15 mouse cellular contexts compared by ENCODE assay signal in the genomic region with DNA sequence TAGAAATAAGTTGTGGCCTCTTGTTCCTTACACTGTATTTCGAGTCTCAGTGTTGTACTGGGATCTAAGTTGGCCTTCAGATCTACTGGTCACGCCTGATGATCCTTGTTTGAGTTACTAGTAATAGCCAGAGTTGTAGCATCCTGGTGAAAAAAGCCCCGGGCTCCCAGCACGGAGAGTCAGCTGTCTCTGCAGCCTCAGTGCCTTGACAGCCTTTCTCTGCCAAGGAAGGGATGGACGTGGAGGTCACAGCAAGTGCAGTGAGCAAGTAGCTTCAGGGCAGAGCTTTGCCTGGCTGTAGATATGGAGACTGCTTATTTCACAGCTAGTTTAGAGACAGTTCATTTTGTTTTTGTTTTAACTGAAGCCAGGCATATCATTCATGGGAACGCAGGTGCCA. TPM values are rescaled to one million over a fixed set of nuclear protein-coding genes. Genes with fewer than 3 reads are reported as not detected.
DNase-seq lines count a peak whose midpoint lies in the region; ATAC-seq lines count a peak whose summit lies in the region.
"Had no signal": no experiment of that assay in that cellular context is flagged by ENCODE, and none has a peak within 500 bp of the region (broad histone marks: within the 10 kb centered on the region; RNA-seq: fewer than 3 reads in every experiment).

No protein-coding gene starts in this region.

- peaks cover 40% of the 10 kb centered on the region for H3K4me1 ChIP-seq in heart, embryonic 16.5 days (ENCODE audit: control insufficient read depth, insufficient read depth, low read length)
- peaks cover 44% of the 10 kb centered on the region for H3K4me1 ChIP-seq in heart, embryonic 12.5 days (replicated peaks)
- peaks cover 3% of the 10 kb centered on the region; the same call in 1 of the 2 replicates for H3K4me1 ChIP-seq in midbrain, embryonic 14.5 days (ENCODE audit: control insufficient read depth, insufficient read depth, low read length)
- H3K4me1 ChIP-seq in midbrain, embryonic 13.5 days (replicated peaks), result peaks cover 40% of the 10 kb centered on the region
- H3K4me1 ChIP-seq in limb, embryonic 15.5 days, result peaks cover 5% of the 10 kb centered on the region; the same call in 1 of the 2 replicates
- H3K4me1 ChIP-seq: intestine, embryonic 15.5 days had no signal

- H3K27ac ChIP-seq in heart, embryonic 16.5 days (ENCODE audit: low read length), result peak overlapping the region; percentile 15; the same call in 1 of the 2 replicates
- no peak overlapping the region for H3K27ac ChIP-seq in heart, embryonic 12.5 days (ENCODE audit: poor library complexity, severe bottlenecking)
- no peak overlapping the region; the same call in 1 of the 2 replicates for H3K27ac ChIP-seq in midbrain, embryonic 14.5 days (replicated peaks; ENCODE audit: low read depth, low read length)
- H3K27ac ChIP-seq in midbrain, embryonic 13.5 days, result no peak overlapping the region
- H3K27ac ChIP-seq in limb, embryonic 15.5 days, result peak overlapping the region; percentile 47; the same call in 1 of the 2 replicates
- H3K27ac ChIP-seq: intestine, embryonic 15.5 days; midbrain, embryonic 15.5 days; neural tube, embryonic 12.5 days had no signal

- no peak overlapping the region for H3K4me2 ChIP-seq in heart, embryonic 16.5 days (ENCODE audit: low read depth, low read length)
- no peak overlapping the region for H3K4me2 ChIP-seq in heart, embryonic 12.5 days
- H3K4me2 ChIP-seq in midbrain, embryonic 14.5 days (ENCODE audit: low read length), result no peak overlapping the region
- H3K4me2 ChIP-seq in midbrain, embryonic 13.5 days (replicated peaks), result no peak overlapping the region
- H3K4me2 ChIP-seq in limb, embryonic 15.5 days, result no peak overlapping the region
- H3K4me2 ChIP-seq: intestine, embryonic 15.5 days; limb, embryonic 12.5 days; midbrain, embryonic 15.5 days; neural tube, embryonic 12.5 days had no signal

- no peaks in the 10 kb centered on the region for H3K27me3 ChIP-seq in heart, embryonic 16.5 days (ENCODE audit: control insufficient read depth, insufficient read depth, low read length)
- H3K27me3 ChIP-seq in heart, embryonic 12.5 days (replicated peaks), result no peaks in the 10 kb centered on the region
- H3K27me3 ChIP-seq in midbrain, embryonic 14.5 days (ENCODE audit: control insufficient read depth, insufficient read depth, low read length), result no peaks in the 10 kb centered on the region
- H3K27me3 ChIP-seq in midbrain, embryonic 13.5 days, result no peaks in the 10 kb centered on the region
- no peaks in the 10 kb centered on the region for H3K27me3 ChIP-seq in limb, embryonic 15.5 days
- H3K27me3 ChIP-seq: intestine, embryonic 15.5 days; limb, embryonic 12.5 days; midbrain, embryonic 15.5 days; neural tube, embryonic 12.5 days had no signal

- no peak overlapping the region for H3K4me3 ChIP-seq in heart, embryonic 16.5 days (ENCODE audit: low read length)
- H3K4me3 ChIP-seq in heart, embryonic 12.5 days, result no peak overlapping the region
- no peak overlapping the region for H3K4me3 ChIP-seq in midbrain, embryonic 14.5 days (replicated peaks; ENCODE audit: low read depth, low read length)
- no peak overlapping the region for H3K4me3 ChIP-seq in midbrain, embryonic 13.5 days (replicated peaks)
- H3K4me3 ChIP-seq in limb, embryonic 15.5 days, result no peak overlapping the region
- H3K4me3 ChIP-seq: intestine, embryonic 15.5 days; limb, embryonic 12.5 days; midbrain, embryonic 15.5 days; neural tube, embryonic 12.5 days had no signal

- no peaks in the 10 kb centered on the region for H3K9me3 ChIP-seq in heart, embryonic 16.5 days (replicated peaks; ENCODE audit: control insufficient read depth, low read length)
- no peaks in the 10 kb centered on the region for H3K9me3 ChIP-seq in heart, embryonic 12.5 days (replicated peaks)
- no peaks in the 10 kb centered on the region for H3K9me3 ChIP-seq in midbrain, embryonic 14.5 days (ENCODE audit: control insufficient read depth, low read length)
- no peaks in the 10 kb centered on the region for H3K9me3 ChIP-seq in midbrain, embryonic 13.5 days
- H3K9me3 ChIP-seq in limb, embryonic 15.5 days, result no peaks in the 10 kb centered on the region
- H3K9me3 ChIP-seq: intestine, embryonic 15.5 days; limb, embryonic 12.5 days; midbrain, embryonic 15.5 days; neural tube, embryonic 12.5 days had no signal

- peak; percentile 10 for DNase-seq in midbrain, embryonic 14.5 days
- DNase-seq in brain, adult 2 months (ENCODE audit: low read depth, low spot score), result peak; percentile 27
- DNase-seq in ovary, postnatal 10 days (ENCODE audit: low spot score), result no peak
- DNase-seq: kidney, postnatal 36 days; layer of hippocampus, postnatal 36 days; liver, postnatal 0 days; lung, postnatal 36 days had no signal

- H3K9ac ChIP-seq in heart, embryonic 16.5 days (ENCODE audit: low read length), result no peak overlapping the region
- no peak overlapping the region for H3K9ac ChIP-seq in heart, embryonic 12.5 days
- no peak overlapping the region for H3K9ac ChIP-seq in midbrain, embryonic 14.5 days (replicated peaks; ENCODE audit: low read length)
- no peak overlapping the region for H3K9ac ChIP-seq in midbrain, embryonic 13.5 days (replicated peaks)
- H3K9ac ChIP-seq in limb, embryonic 15.5 days, result no peak overlapping the region
- H3K9ac ChIP-seq: intestine, embryonic 15.5 days; limb, embryonic 12.5 days; liver, postnatal 0 days; midbrain, embryonic 15.5 days; neural tube, embryonic 12.5 days had no signal

- ATAC-seq in heart, embryonic 16.5 days (replicated peaks; ENCODE audit: extremely low read depth, insufficient read depth, low FRiP score), result no peak
- ATAC-seq in heart, embryonic 12.5 days (ENCODE audit: insufficient number of reproducible peaks, low FRiP score), result no peak
- ATAC-seq in midbrain, embryonic 14.5 days (ENCODE audit: low FRiP score, low TSS enrichment), result no peak
- no peak for ATAC-seq in midbrain, embryonic 13.5 days
- no peak for ATAC-seq in limb, embryonic 15.5 days (ENCODE audit: insufficient number of reproducible peaks, low FRiP score, low TSS enrichment, low read depth)
- ATAC-seq: intestine, embryonic 15.5 days; liver, postnatal 0 days; midbrain, embryonic 15.5 days had no signal

- H3K36me3 ChIP-seq in heart, embryonic 16.5 days (ENCODE audit: control insufficient read depth, insufficient read depth), result no peaks in the 10 kb centered on the region
- H3K36me3 ChIP-seq in heart, embryonic 12.5 days, result no peaks in the 10 kb centered on the region
- H3K36me3 ChIP-seq in midbrain, embryonic 14.5 days (ENCODE audit: control insufficient read depth, insufficient read depth, low read length), result no peaks in the 10 kb centered on the region
- no peaks in the 10 kb centered on the region for H3K36me3 ChIP-seq in midbrain, embryonic 13.5 days
- no peaks in the 10 kb centered on the region for H3K36me3 ChIP-seq in limb, embryonic 15.5 days
- H3K36me3 ChIP-seq: intestine, embryonic 15.5 days; limb, embryonic 12.5 days; midbrain, embryonic 15.5 days; neural tube, embryonic 12.5 days had no signal

- 64% methylated on average over 6 of the region's 6 CpGs for WGBS in heart, embryonic 16.5 days
- 64% methylated on average over 6 of the region's 6 CpGs for WGBS in heart, embryonic 12.5 days
- WGBS in midbrain, embryonic 14.5 days, result 74% methylated on average over 6 of the region's 6 CpGs
- 81% methylated on average over 6 of the region's 6 CpGs for WGBS in midbrain, embryonic 13.5 days
- WGBS in limb, embryonic 15.5 days, result 71% methylated on average over 6 of the region's 6 CpGs

RNA-seq across cellular contexts. Expression of gene Clasp1, which starts 56.6 kb away (rescaled TPM):
- polyA plus RNA-seq in heart, embryonic 16.5 days (2015; fragmentation: Nextera tagmentation; extraction: Ambion mirVana), result 86.8 and 101 TPM in 2 replicates
- 115 and 127 TPM in 2 replicates for polyA plus RNA-seq in heart, embryonic 12.5 days (2016; fragmentation: Nextera tagmentation; extraction: Ambion mirVana)
- 116 and 140 TPM in 2 replicates for polyA plus RNA-seq in midbrain, embryonic 14.5 days (2014; fragmentation: Nextera tagmentation; extraction: Ambion mirVana)
- polyA plus RNA-seq in midbrain, embryonic 13.5 days (2015; fragmentation: Nextera tagmentation; extraction: Ambion mirVana), result 138 and 146 TPM in 2 replicates
- polyA plus RNA-seq in limb, embryonic 15.5 days (2015; fragmentation: Nextera tagmentation; extraction: Ambion mirVana), result 47.2 and 47.9 TPM in 2 replicates

Comparison
In these comparisons a context has a peak if more than half of its experiments do, and no peak if none do; other contexts are left out.
1. H3K27ac ChIP-seq: peak in heart, embryonic 16.5 days (single experiment) and limb, embryonic 15.5 days (single experiment); none in heart, embryonic 12.5 days (single experiment), midbrain, embryonic 14.5 days (single experiment) and midbrain, embryonic 13.5 days (single experiment).